Mouse (Mus musculus) stomach, embryonic 15.5 days (tissue): ENCODE measurements around the gene Ddi2. TPM values are rescaled to one million over a fixed set of nuclear protein-coding genes. Genes with fewer than 3 reads are reported as not detected.

ENCODE experiments used
- ATAC-seq: fragments of 200-750 bp; cut with Nextera tagmentation; 2 replicates; pipeline ENCODE4 v1.8.0; 2017; ENCODE audit warnings: low read depth, moderate number of reproducible peaks, moderate TSS enrichment; ENCODE audit not compliant: insufficient read depth, low FRiP score
- H3K27ac ChIP-seq: fragments of 300-500 bp; sonication (generic); 2 replicates; pipeline ENCODE4 v1.5.1; 2015; ENCODE audit warnings: mild to moderate bottlenecking, inconsistent platforms
- H3K27me3 ChIP-seq: fragments of 300-500 bp; sonication (generic); replicated peaks from 2 replicates; pipeline ENCODE4 v1.6.1; 2015; ENCODE audit warnings: inconsistent platforms
- H3K36me3 ChIP-seq: fragments of 300-500 bp; sonication (generic); 2 replicates; pipeline ENCODE4 v1.6.1; 2015; ENCODE audit warnings: inconsistent platforms
- H3K4me1 ChIP-seq: fragments of 300-500 bp; sonication (generic); 2 replicates; pipeline ENCODE4 v1.6.1; 2015; ENCODE audit warnings: inconsistent platforms
- H3K4me2 ChIP-seq: fragments of 300-500 bp; sonication (generic); 2 replicates; pipeline ENCODE4 v1.6.1; 2015; ENCODE audit warnings: mild to moderate bottlenecking, inconsistent platforms
- H3K4me3 ChIP-seq: fragments of 300-500 bp; sonication (generic); replicated peaks from 2 replicates; pipeline ENCODE4 v1.5.1; 2015; ENCODE audit warnings: inconsistent platforms
- H3K9ac ChIP-seq: fragments of 300-500 bp; sonication (generic); 2 replicates; pipeline ENCODE4 v1.6.1; 2015; ENCODE audit warnings: inconsistent platforms
- H3K9me3 ChIP-seq: fragments of 300-500 bp; sonication (generic); 2 replicates; pipeline ENCODE4 v1.6.1; 2016; ENCODE audit warnings: inconsistent platforms
- WGBS: fragments of 180-500 bp; shearing (Covaris S2); methylation state at CpG from one replicate; pipeline ENCODE4 v1.1.7; 2015; 5-methylcytosine and 5-hydroxymethylcytosine counted together
- polyA plus RNA-seq: library from polyadenylated mRNA; unstranded; fragments of >200 nt; fragmentation: Nextera tagmentation; extraction: Ambion mirVana; gene quantifications from 2 replicates; pipeline ENCODE4 v1.2.1, GENCODE M21; 2015

The Ddi2 gene
- polyA plus RNA-seq, 1 experiment from 2014 or later, result 23.2 TPM

DNA sequence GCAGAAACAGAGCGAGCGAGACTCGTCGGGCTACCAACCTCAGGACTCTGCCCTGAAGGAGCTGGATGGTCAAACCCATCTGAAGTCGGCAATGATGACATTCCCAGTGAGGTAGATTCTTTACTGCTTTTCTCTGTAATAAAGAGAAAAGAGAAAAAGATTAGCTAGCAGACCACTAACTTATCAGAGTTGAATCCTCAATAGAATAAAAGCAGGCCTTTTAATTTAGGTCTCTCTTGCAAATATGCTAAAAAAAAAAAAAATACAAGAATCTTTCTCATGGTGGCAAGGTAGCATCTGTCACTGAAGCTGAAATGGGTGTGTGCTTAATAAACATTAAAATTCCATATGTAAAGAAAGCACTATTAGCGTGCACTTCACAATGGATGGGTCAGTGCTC is 37.7 kb downstream of the Ddi2 start, which contains the start of gene Rsc1a1:
TSS of gene Rsc1a1 (minus strand) at position 101 of the 400 bp plus-strand sequence.
- Histone ChIP-seq H3K9me3 (no peaks in the 10 kb centered on the region), H3K4me3 (no peak within 1 kb of the TSS), H3K9ac (no peak within 1 kb of the TSS), H3K27me3 (no peaks in the 10 kb centered on the region), H3K4me2 (no peak within 1 kb of the TSS), H3K27ac (no peak within 1 kb of the TSS), H3K36me3 (peaks cover 27% of the 10 kb centered on the region), H3K4me1 (peaks cover 5% of the 10 kb centered on the region; the same call in 1 of the 2 replicates)
- WGBS, result 91% methylated on average over 6 of the region's 6 CpGs
- ATAC-seq, result no peak

DNA sequence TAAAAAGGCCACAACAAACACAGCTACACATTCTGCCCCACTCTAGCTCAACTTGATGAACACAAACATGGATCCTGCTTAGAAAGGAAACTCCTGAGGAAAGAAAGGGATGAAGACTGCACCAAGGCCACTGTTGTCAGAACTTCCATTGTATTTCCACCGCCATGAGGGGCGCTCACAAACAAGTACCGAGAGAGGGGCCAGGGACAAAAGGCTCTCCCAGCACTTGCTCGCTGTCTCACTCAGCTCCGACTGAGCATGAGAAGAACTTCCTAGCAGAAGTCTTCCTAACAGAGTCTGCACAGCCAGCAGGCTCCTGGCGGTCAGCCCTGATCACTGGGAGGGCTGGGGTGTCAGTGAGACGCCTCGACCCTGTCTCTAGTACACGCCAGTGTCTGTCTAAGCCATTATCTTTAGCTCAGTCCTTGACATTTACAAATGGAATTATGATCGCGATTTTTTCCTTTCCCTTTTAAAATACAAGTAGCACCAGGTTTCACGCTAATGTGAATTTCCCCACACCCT is 40.5 kb downstream of the Ddi2 start:
- H3K4me2 ChIP-seq, result no peak overlapping the region
- H3K27me3 ChIP-seq, result no peaks in the 10 kb centered on the region
- peaks cover 27% of the 10 kb centered on the region for H3K36me3 ChIP-seq
- peaks cover 5% of the 10 kb centered on the region; the same call in 1 of the 2 replicates for H3K4me1 ChIP-seq
- no peak for ATAC-seq
- WGBS, result 74% methylated on average over 12 of the region's 12 CpGs
- no peak overlapping the region for H3K9ac ChIP-seq
- no peak overlapping the region for H3K4me3 ChIP-seq
- no peaks in the 10 kb centered on the region for H3K9me3 ChIP-seq
- H3K27ac ChIP-seq, result no peak overlapping the region

DNA sequence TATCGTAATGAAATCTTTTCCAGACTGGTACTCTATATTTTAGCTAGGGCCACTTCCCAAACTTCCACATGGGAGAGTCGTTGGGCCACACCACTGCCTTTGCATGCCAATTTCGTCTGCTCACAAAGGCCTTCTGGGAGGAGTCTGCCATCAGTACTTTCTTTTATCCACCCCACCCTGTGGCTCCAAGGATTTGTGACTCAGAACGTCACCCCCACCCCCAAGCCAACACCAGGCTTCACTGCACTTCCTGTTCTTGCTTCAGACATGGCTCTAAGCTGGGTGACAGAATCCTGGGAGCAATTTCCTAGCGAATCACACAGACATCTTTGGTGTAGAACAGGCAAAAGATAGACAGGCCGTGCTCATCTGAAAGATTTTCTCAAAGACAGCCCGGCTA is 41.5 kb downstream of the Ddi2 start:
- Histone ChIP-seq H3K4me1 (peaks cover 5% of the 10 kb centered on the region; the same call in 1 of the 2 replicates), H3K27me3 (no peaks in the 10 kb centered on the region), H3K9ac (no peak overlapping the region), H3K9me3 (no peaks in the 10 kb centered on the region), H3K27ac (no peak overlapping the region), H3K4me2 (no peak overlapping the region), H3K4me3 (no peak overlapping the region), H3K36me3 (peaks cover 27% of the 10 kb centered on the region)
- 61% methylated on average over 7 of the region's 7 CpGs for WGBS
- ATAC-seq, result no peak

DNA sequence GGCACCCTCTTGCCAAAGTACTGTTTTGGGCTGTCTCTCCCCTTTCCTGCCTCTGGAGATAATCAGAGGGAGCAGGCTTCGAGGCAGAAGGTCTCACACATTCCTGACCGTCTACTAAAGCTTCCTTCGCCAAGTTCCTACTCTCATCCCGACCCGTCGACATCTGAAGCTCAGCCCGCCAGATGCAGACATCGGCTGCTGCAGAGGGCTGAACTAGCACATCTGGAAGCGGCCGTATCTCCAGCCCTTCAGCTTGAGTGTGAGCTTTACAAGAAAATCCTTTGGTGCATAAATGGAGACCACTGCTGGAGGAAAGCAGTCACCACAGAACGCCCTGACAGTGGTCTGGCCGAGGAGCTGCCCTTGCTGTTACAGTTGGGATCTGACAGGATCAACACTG is 42.3 kb downstream of the Ddi2 start:
- Histone ChIP-seq H3K9me3 (no peaks in the 10 kb centered on the region), H3K36me3 (peaks cover 25% of the 10 kb centered on the region), H3K27me3 (no peaks in the 10 kb centered on the region), H3K4me2 (no peak overlapping the region), H3K4me3 (no peak overlapping the region), H3K27ac (no peak overlapping the region; the same call in 1 of the 2 replicates), H3K4me1 (peaks cover 5% of the 10 kb centered on the region; the same call in 1 of the 2 replicates), H3K9ac (no peak overlapping the region)
- WGBS, result 53% methylated on average over 12 of the region's 12 CpGs
- ATAC-seq, result peak; percentile 9; the same call in 1 of the 2 replicates

DNA sequence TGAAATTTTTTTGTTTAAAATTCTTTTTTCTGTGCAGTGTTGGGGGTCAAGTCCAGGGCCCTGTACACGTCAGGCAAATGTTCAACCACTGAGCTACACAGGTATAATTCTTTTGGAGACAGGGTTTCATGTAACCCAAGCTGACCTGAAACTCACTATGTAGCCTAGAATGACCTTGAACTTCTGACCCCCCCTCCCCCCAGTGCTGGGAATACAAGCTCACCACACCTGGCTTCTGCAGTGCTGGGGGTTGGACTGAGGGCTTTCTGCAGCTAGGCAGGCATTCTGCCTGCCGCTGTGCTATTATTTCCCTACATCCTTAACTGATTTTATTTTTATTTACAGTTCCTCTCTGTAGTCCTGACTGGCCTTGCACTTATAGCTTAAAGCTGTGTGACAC is 44.2 kb downstream of the Ddi2 start:
- no peak for ATAC-seq
- WGBS, result 76% methylated on average over 2 of the region's 2 CpGs
- Histone ChIP-seq H3K27ac (no peak overlapping the region), H3K9me3 (no peaks in the 10 kb centered on the region), H3K4me2 (no peak overlapping the region), H3K36me3 (peaks cover 9% of the 10 kb centered on the region), H3K4me1 (peaks cover 5% of the 10 kb centered on the region; the same call in 1 of the 2 replicates), H3K27me3 (no peaks in the 10 kb centered on the region), H3K4me3 (no peak overlapping the region), H3K9ac (no peak overlapping the region)

DNA sequence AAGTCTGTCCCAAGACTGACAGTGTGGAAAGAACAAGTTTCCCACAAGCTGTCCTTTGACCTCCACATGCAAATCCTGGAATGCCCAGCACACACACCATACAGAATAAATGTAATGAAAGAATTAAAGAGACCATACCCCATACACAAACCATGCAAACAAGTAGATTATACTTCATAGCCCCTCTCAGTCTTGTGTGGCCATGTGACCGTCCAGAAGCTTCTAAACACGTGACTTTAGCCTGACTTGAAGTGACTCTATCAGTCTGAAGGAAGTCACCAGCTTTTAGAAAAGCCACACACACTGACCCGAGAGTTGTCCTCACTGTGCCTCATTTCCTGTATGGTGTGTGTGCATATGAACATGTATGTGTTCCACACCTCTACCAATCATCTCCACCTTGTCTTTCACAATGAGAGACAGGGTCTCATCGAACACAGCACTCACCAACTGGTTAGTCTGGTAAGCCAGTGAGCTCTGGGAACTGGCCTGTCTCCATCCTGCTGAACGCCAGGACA is 46.7 kb downstream of the Ddi2 start:
- ATAC-seq, result no peak
- WGBS, result 72% methylated on average over 5 of the region's 5 CpGs
- no peak overlapping the region for H3K27ac ChIP-seq
- H3K27me3 ChIP-seq, result no peaks in the 10 kb centered on the region
- no peaks in the 10 kb centered on the region for H3K36me3 ChIP-seq
- no peaks in the 10 kb centered on the region for H3K4me1 ChIP-seq
- no peak overlapping the region for H3K9ac ChIP-seq
- H3K4me3 ChIP-seq, result no peak overlapping the region
- no peaks in the 10 kb centered on the region for H3K9me3 ChIP-seq
- H3K4me2 ChIP-seq, result no peak overlapping the region

DNA sequence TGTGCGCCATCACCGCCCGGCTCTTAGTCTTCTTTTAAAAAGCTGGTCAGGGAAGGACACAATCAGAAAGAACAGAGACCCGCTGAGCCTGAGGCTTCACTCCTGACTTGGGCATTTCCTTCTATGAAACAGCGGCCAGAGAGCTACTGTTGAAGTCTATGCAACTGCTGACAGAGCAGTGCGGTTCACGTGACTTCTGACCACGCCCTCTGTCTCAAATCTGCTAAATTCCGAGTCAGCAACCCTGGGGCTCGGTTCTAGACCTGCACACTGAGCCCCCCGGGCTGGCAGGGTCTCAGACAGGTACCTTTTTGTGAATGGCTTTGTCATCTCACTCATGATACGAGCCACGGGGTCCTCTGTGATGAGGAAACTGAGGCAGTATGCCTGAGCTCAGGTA is 50.9 kb downstream of the Ddi2 start:
- Histone ChIP-seq H3K4me2 (no peak overlapping the region), H3K9ac (no peak overlapping the region), H3K4me1 (0 out of 2 replicates have a peak, but pooled peaks cover 4% of the 10 kb centered on the region), H3K36me3 (no peaks in the 10 kb centered on the region), H3K9me3 (no peaks in the 10 kb centered on the region), H3K27ac (no peak overlapping the region), H3K27me3 (no peaks in the 10 kb centered on the region), H3K4me3 (no peak overlapping the region)
- no peak for ATAC-seq
- 67% methylated on average over 13 of the region's 13 CpGs for WGBS

DNA sequence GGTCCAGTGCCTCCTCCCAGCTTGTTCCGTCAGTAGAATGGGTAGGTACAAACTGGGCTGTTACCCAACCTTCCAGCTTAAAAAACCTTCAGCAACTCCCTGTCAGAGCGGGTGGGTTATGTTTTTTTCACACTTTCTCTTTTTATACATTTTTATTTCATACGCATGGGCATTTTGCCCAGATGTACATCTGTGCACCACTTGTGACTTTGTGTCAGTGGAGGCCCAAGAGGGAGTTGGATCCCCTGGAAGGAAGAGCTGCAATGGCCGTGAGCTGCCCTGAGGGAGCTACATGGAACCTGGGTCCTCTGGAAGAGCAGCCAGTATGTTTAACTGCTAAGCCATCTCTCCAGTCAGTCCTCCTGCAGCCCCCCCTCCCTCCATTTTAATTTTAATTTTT is 51.8 kb downstream of the Ddi2 start:
- 0 out of 2 replicates have a peak, but pooled peaks cover 4% of the 10 kb centered on the region for H3K4me1 ChIP-seq
- no peak overlapping the region for H3K9ac ChIP-seq
- no peaks in the 10 kb centered on the region for H3K9me3 ChIP-seq
- H3K27ac ChIP-seq, result peak overlapping the region; percentile 23; the same call in 1 of the 2 replicates
- no peaks in the 10 kb centered on the region for H3K27me3 ChIP-seq
- WGBS, result 42% methylated on average over 4 of the region's 4 CpGs
- H3K36me3 ChIP-seq, result no peaks in the 10 kb centered on the region
- ATAC-seq, result no peak
- H3K4me2 ChIP-seq, result no peak overlapping the region
- H3K4me3 ChIP-seq, result no peak overlapping the region

DNA sequence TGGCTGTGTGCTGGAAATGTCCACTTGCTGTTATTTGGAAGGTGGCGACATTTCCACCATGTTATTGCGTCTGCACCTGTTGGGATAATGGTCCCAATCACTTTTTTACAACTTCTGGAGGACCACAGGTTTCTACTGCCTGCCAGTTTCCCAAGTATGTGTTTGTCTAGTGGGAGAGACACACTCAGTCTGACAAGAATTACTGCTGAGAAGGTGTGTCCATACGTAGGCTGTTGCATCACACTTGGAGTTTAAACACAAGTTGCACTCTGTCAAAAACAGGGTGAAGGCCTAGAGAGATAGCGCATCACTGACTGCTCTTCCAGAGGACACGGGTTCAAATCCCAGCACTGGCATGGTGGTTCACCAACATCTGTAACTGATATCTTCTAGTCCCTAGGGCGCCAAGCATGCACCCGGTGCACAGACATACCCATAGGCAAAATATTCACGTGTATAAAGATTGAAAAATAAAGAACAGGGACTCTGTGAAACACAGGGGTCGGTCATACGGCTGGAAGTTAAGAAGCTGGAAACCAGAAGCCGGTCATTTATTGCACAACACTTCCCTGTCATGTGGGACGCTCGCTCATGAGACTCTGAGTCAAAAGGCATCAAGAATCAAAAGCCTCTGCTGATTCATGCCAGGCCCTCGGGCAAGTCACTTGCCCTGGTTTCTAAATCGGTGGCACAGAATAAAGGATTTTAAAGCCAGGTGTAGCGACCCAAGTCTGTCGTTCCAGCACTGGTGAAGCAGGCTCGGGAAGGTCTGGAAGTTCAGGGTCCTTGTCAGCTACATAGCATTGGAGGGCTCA is 53.1 kb downstream of the Ddi2 start:
- Histone ChIP-seq H3K36me3 (no peaks in the 10 kb centered on the region), H3K9ac (no peak overlapping the region), H3K4me1 (0 out of 2 replicates have a peak, but pooled peaks cover 6% of the 10 kb centered on the region), H3K9me3 (no peaks in the 10 kb centered on the region), H3K4me3 (no peak overlapping the region), H3K27ac (no peak overlapping the region), H3K4me2 (no peak overlapping the region), H3K27me3 (no peaks in the 10 kb centered on the region)
- WGBS, result 83% methylated on average over 18 of the region's 18 CpGs
- no peak for ATAC-seq

DNA sequence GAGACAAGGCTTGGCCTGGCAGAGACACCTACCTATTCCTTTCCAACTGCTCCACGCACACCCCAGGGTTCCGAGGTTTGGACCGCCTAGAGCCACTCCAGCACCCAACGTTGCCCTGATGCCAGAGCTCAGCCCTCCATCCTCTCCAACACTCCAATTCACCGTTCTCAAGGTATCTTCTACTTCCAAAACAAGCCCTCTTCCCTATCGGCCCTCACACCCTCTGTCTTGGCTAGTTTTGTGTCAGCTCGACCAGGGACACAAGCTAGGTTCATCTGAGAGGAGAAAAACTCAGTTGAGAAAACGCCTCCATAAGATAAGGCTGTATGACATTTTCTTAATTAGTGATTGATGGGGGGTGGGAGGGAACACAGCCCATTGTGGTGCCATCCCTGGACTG is 58.4 kb downstream of the Ddi2 start, which contains the start of gene Plekhm2:
TSS of gene Plekhm2 (minus strand) at position 101 of the 400 bp plus-strand sequence.
- H3K9me3 ChIP-seq, result no peaks in the 10 kb centered on the region
- WGBS, result 68% methylated on average over 8 of the region's 8 CpGs

DNA sequence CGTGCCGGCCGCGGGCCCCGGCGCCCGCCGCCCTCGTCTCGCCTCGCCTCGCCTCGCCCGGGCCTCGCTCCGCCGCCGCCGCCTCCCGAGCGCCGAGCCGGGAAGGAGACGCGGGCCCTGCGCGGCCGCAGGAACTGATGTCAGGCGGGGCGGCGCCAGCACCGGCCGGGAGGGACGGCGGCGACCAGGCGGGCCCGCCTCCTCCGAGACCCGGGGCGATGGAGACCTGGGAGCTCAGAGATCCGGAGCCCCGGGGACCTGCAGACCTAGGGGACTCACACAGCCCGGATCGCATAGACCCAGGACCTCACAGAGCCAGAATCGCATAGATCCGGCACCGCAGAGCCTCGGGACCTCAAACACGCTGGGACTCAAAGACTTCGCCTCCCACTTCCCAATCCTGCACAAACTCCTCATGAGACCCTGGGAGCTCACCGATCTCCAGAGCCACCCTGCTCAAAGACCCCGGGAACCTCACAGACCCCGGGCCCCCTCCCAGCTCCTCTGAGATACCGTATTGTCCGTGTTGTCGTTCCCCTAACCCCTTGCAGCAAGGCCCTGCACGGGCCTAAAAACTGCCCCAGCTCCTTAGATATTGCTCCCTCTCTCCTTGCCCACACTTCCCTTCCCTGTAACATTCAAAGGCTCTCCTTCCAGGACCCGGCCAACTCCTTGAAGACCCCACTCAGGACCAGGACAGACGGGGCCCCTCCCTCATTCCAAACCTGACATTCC is 59.0 kb downstream of the Ddi2 start:
- peak overlapping the region; percentile 89 for H3K4me2 ChIP-seq
- no peaks in the 10 kb centered on the region for H3K9me3 ChIP-seq
- peak overlapping the region; percentile 92 for H3K9ac ChIP-seq
- no peaks in the 10 kb centered on the region for H3K36me3 ChIP-seq
- H3K4me3 ChIP-seq, result peak overlapping the region; percentile 85
- peaks cover 16% of the 10 kb centered on the region; the same call in 1 of the 2 replicates for H3K4me1 ChIP-seq
- peak; percentile 84 for ATAC-seq
- no peaks in the 10 kb centered on the region for H3K27me3 ChIP-seq
- 1% methylated on average over 50 of the region's 60 CpGs for WGBS
- peak overlapping the region; percentile 59 for H3K27ac ChIP-seq

More for the DNA sequence above, 58.4 kb downstream of the Ddi2 start, which contains the start of gene Plekhm2:
- no peaks in the 10 kb centered on the region for H3K36me3 ChIP-seq
- no peaks in the 10 kb centered on the region for H3K27me3 ChIP-seq
- peak within 1 kb of the TSS; percentile 59 for H3K27ac ChIP-seq
- ATAC-seq, result 0 out of 2 replicates have a peak, but pooled peaks have one; percentile 11
- peaks cover 16% of the 10 kb centered on the region; the same call in 1 of the 2 replicates for H3K4me1 ChIP-seq
- peak within 1 kb of the TSS; percentile 89 for H3K4me2 ChIP-seq
- H3K4me3 ChIP-seq, result peak within 1 kb of the TSS; percentile 85
- H3K9ac ChIP-seq, result peak within 1 kb of the TSS; percentile 92
